Mouse (Mus musculus): Measurements from ENCODE around the gene Rpgrip1l. TPM values are rescaled to one million over a fixed set of nuclear protein-coding genes. Genes with fewer than 3 reads are reported as not detected.

Rpgrip1l gene
- polyA plus RNA-seq, 1 experiment from 2014 or later, result 16.4 TPM

- H3K27me3 ChIP-seq, result no peaks in the 10 kb centered on the region
- 0 out of 2 replicates have a peak, but pooled peaks cover 8% of the 10 kb centered on the region for H3K36me3 ChIP-seq
- H3K4me1 ChIP-seq, result peaks cover 21% of the 10 kb centered on the region; the same call in 1 of the 2 replicates
- H3K27ac ChIP-seq, result no peak overlapping the region
- no peak overlapping the region for H3K4me3 ChIP-seq
- no peaks in the 10 kb centered on the region for H3K9me3 ChIP-seq
- H3K4me2 ChIP-seq (replicated peaks), result no peak overlapping the region
- no peak for ATAC-seq (ENCODE audit: low FRiP score, low read depth)
- no peak overlapping the region for H3K9ac ChIP-seq
- 91% methylated on average over 7 of the region's 7 CpGs for WGBS
Observed at GRCm38 (mm10) chr8:91349816-91350215, 36.8 kb upstream of the Rpgrip1l start.

- H3K9ac ChIP-seq, result no peak overlapping the region
- no peaks in the 10 kb centered on the region for H3K27me3 ChIP-seq
- no peaks in the 10 kb centered on the region for H3K9me3 ChIP-seq
- H3K36me3 ChIP-seq, result 0 out of 2 replicates have a peak, but pooled peaks cover 8% of the 10 kb centered on the region
- no peak for ATAC-seq (ENCODE audit: low FRiP score, low read depth)
- WGBS, result 76% methylated on average over 6 of the region's 6 CpGs
- H3K4me3 ChIP-seq, result no peak overlapping the region
- H3K4me2 ChIP-seq (replicated peaks), result no peak overlapping the region
- no peak overlapping the region for H3K27ac ChIP-seq
- peaks cover 26% of the 10 kb centered on the region; the same call in 1 of the 2 replicates for H3K4me1 ChIP-seq
Observed at GRCm38 (mm10) chr8:91347595-91347994, 34.5 kb upstream of the Rpgrip1l start.

- Histone ChIP-seq H3K4me2 (replicated peaks) (no peak overlapping the region), H3K4me1 (peaks cover 29% of the 10 kb centered on the region), H3K27me3 (no peaks in the 10 kb centered on the region), H3K4me3 (no peak overlapping the region), H3K27ac (no peak overlapping the region), H3K36me3 (0 out of 2 replicates have a peak, but pooled peaks cover 8% of the 10 kb centered on the region), H3K9ac (no peak overlapping the region), H3K9me3 (no peaks in the 10 kb centered on the region)
- 83% methylated on average over 10 of the region's 10 CpGs for WGBS
- no peak for ATAC-seq (ENCODE audit: low FRiP score, low read depth)
Observed at GRCm38 (mm10) chr8:91347146-91347545, 34.1 kb upstream of the Rpgrip1l start.

GRCm38 (mm10) chr8:91344659-91345058, 31.6 kb upstream of the Rpgrip1l start:
- no peak overlapping the region for H3K9ac ChIP-seq
- no peaks in the 10 kb centered on the region for H3K9me3 ChIP-seq
- WGBS, result 90% methylated on average over 11 of the region's 11 CpGs
- no peak overlapping the region for H3K4me2 ChIP-seq (replicated peaks)
- H3K27me3 ChIP-seq, result no peaks in the 10 kb centered on the region
- peaks cover 20% of the 10 kb centered on the region for H3K4me1 ChIP-seq
- H3K36me3 ChIP-seq, result 0 out of 2 replicates have a peak, but pooled peaks cover 3% of the 10 kb centered on the region
- H3K27ac ChIP-seq, result no peak overlapping the region
- no peak for ATAC-seq (ENCODE audit: low FRiP score, low read depth)
- no peak overlapping the region for H3K4me3 ChIP-seq

- H3K9ac ChIP-seq, result no peak overlapping the region
- no peak for ATAC-seq (ENCODE audit: low FRiP score, low read depth)
- 81% methylated on average over 5 of the region's 5 CpGs for WGBS
- H3K4me2 ChIP-seq (replicated peaks), result no peak overlapping the region
- no peak overlapping the region for H3K4me3 ChIP-seq
- H3K27me3 ChIP-seq, result no peaks in the 10 kb centered on the region
- 0 out of 2 replicates have a peak, but pooled peaks cover 3% of the 10 kb centered on the region for H3K36me3 ChIP-seq
- no peaks in the 10 kb centered on the region for H3K9me3 ChIP-seq
- peaks cover 20% of the 10 kb centered on the region for H3K4me1 ChIP-seq
- no peak overlapping the region for H3K27ac ChIP-seq
Observed at GRCm38 (mm10) chr8:91342798-91343197, 29.7 kb upstream of the Rpgrip1l start.

GRCm38 (mm10) chr8:91342196-91342595, 29.1 kb upstream of the Rpgrip1l start:
- peaks cover 20% of the 10 kb centered on the region for H3K4me1 ChIP-seq
- 0 out of 2 replicates have a peak, but pooled peaks cover 2% of the 10 kb centered on the region for H3K36me3 ChIP-seq
- WGBS, result 57% methylated on average over 5 of the region's 5 CpGs
- no peak overlapping the region for H3K4me3 ChIP-seq
- ATAC-seq (ENCODE audit: low FRiP score, low read depth), result no peak
- no peaks in the 10 kb centered on the region for H3K27me3 ChIP-seq
- H3K9me3 ChIP-seq, result no peaks in the 10 kb centered on the region
- no peak overlapping the region for H3K4me2 ChIP-seq (replicated peaks)
- H3K9ac ChIP-seq, result no peak overlapping the region
- H3K27ac ChIP-seq, result no peak overlapping the region

- H3K4me1 ChIP-seq, result peaks cover 19% of the 10 kb centered on the region
- no peak overlapping the region for H3K9ac ChIP-seq
- no peaks in the 10 kb centered on the region for H3K36me3 ChIP-seq
- peaks cover 5% of the 10 kb centered on the region; the same call in 1 of the 2 replicates for H3K9me3 ChIP-seq
- H3K4me3 ChIP-seq, result no peak overlapping the region
- 61% methylated on average over 1 of the region's 1 CpGs for WGBS
- H3K27me3 ChIP-seq, result no peaks in the 10 kb centered on the region
- no peak overlapping the region for H3K27ac ChIP-seq
- no peak overlapping the region for H3K4me2 ChIP-seq (replicated peaks)
- ATAC-seq (ENCODE audit: low FRiP score, low read depth), result no peak
Observed at GRCm38 (mm10) chr8:91340746-91341145, 27.7 kb upstream of the Rpgrip1l start.

GRCm38 (mm10) chr8:91339651-91340050, 26.6 kb upstream of the Rpgrip1l start:
- H3K27ac ChIP-seq, result no peak overlapping the region
- H3K9me3 ChIP-seq, result peaks cover 5% of the 10 kb centered on the region; the same call in 1 of the 2 replicates
- no peak for ATAC-seq (ENCODE audit: low FRiP score, low read depth)
- 83% methylated on average over 8 of the region's 8 CpGs for WGBS
- no peak overlapping the region for H3K9ac ChIP-seq
- H3K4me1 ChIP-seq, result peaks cover 8% of the 10 kb centered on the region
- no peaks in the 10 kb centered on the region for H3K36me3 ChIP-seq
- H3K27me3 ChIP-seq, result no peaks in the 10 kb centered on the region
- no peak overlapping the region for H3K4me2 ChIP-seq (replicated peaks)
- no peak overlapping the region for H3K4me3 ChIP-seq

GRCm38 (mm10) chr8:91338389-91339154, 25.5 kb upstream of the Rpgrip1l start:
- 87% methylated on average over 6 of the region's 6 CpGs for WGBS
- Histone ChIP-seq H3K27ac (no peak overlapping the region), H3K4me2 (replicated peaks) (no peak overlapping the region), H3K4me3 (no peak overlapping the region), H3K9me3 (peaks cover 5% of the 10 kb centered on the region; the same call in 1 of the 2 replicates), H3K36me3 (no peaks in the 10 kb centered on the region), H3K4me1 (peaks cover 4% of the 10 kb centered on the region; the same call in 1 of the 2 replicates), H3K27me3 (no peaks in the 10 kb centered on the region), H3K9ac (no peak overlapping the region)
- ATAC-seq (ENCODE audit: low FRiP score, low read depth), result no peak

GRCm38 (mm10) chr8:91329461-91329850, 16.4 kb upstream of the Rpgrip1l start:
- Histone ChIP-seq H3K4me2 (replicated peaks) (peak overlapping the region; percentile 23), H3K9ac (peak overlapping the region; percentile 59), H3K4me1 (peaks cover 34% of the 10 kb centered on the region), H3K36me3 (peaks cover 19% of the 10 kb centered on the region), H3K4me3 (no peak overlapping the region), H3K27me3 (no peaks in the 10 kb centered on the region), H3K27ac (0 out of 2 replicates have a peak overlapping the region, but pooled peaks have one; percentile 48), H3K9me3 (no peaks in the 10 kb centered on the region)
- no peak for ATAC-seq (ENCODE audit: low FRiP score, low read depth)
- WGBS, result 16% methylated on average over 6 of the region's 6 CpGs

GRCm38 (mm10) chr8:91329056-91329455, 16.0 kb upstream of the Rpgrip1l start:
- Histone ChIP-seq H3K9me3 (no peaks in the 10 kb centered on the region), H3K27ac (no peak overlapping the region), H3K9ac (peak overlapping the region; percentile 59; the same call in 1 of the 2 replicates), H3K4me2 (replicated peaks) (no peak overlapping the region), H3K4me3 (no peak overlapping the region), H3K27me3 (no peaks in the 10 kb centered on the region), H3K36me3 (peaks cover 19% of the 10 kb centered on the region), H3K4me1 (peaks cover 38% of the 10 kb centered on the region)
- 72% methylated on average over 9 of the region's 9 CpGs for WGBS
- ATAC-seq (ENCODE audit: low FRiP score, low read depth), result no peak

GRCm38 (mm10) chr8:91327471-91328205, 14.6 kb upstream of the Rpgrip1l start:
- Histone ChIP-seq H3K4me1 (peaks cover 45% of the 10 kb centered on the region), H3K27ac (no peak overlapping the region), H3K9me3 (no peaks in the 10 kb centered on the region), H3K4me3 (no peak overlapping the region), H3K27me3 (no peaks in the 10 kb centered on the region), H3K9ac (no peak overlapping the region), H3K4me2 (replicated peaks) (no peak overlapping the region), H3K36me3 (peaks cover 19% of the 10 kb centered on the region)
- no peak for ATAC-seq (ENCODE audit: low FRiP score, low read depth)
- WGBS, result 85% methylated on average over 11 of the region's 11 CpGs

All from limb, embryonic 13.5 days (tissue).